Mouse (Mus musculus) left cerebral cortex, adult 9 months (tissue): ENCODE measurements around the gene Fryl.

ENCODE experiments used
- DNase-seq, 2 experiments: peaks; one replicate each; pipeline ENCODE4 v3.0.0; 2022; ENCODE audit warnings: low spot score in 2 of 2

The Fryl gene

DNA sequence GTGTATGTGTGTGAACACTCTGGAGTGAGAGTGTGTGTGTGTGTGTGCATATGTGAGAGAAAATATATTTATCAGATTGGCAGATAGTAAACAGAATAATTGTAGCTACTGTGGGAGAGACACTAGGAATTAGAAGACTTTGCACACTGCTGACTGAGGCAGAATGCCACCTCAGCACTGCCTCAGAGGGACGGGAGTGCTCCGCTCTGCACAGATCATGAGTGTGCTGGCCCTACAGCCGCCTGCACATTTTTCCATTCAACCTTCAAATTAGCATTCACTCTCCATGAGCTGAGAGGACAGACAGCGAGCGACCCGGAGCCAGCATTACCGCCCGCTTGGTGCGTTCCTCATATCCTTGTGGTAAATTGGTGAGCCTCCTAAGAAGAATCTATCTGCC, 96.0 kb downstream of the Fryl start:
- no peak for DNase-seq

DNA sequence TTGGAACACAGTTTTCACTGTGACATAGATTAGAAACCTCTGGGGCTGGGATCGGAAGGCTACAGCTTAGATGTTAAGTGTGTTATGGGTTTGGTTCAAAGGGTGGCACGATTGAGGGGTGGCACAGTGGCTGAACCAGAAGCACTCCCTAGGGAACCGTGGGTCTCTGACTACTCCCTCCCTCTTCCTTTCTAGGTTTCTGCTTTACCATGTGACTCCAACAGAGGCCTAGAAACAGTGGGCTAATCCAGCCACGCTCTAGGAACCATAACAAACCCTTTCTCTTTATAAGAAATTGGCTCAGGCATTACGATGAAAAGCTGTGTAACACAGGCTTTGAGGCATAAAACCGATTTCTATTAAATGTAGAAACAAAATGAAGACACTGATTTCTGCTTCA, 98.9 kb downstream of the Fryl start:
- no peak for DNase-seq

DNA sequence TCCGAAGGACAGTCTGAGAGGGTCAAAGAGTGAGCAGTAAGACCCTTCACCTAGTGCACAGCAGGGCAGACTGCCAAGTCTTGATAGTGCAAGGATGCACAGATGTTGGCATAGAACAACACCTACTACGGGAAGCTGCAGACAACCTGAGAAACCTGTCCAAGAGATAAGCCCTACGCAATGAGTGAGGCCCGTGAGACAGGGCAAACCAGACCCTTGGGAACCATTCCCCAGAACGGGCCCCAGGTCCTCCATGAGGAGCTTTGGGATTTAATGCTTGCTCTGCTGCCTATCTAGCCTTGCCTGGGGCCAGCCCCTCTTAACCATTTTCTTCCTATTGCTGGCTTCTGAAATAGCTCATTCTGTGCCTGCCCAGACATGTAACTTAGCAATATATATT, 99.4 kb downstream of the Fryl start:
- DNase-seq = no peak

DNA sequence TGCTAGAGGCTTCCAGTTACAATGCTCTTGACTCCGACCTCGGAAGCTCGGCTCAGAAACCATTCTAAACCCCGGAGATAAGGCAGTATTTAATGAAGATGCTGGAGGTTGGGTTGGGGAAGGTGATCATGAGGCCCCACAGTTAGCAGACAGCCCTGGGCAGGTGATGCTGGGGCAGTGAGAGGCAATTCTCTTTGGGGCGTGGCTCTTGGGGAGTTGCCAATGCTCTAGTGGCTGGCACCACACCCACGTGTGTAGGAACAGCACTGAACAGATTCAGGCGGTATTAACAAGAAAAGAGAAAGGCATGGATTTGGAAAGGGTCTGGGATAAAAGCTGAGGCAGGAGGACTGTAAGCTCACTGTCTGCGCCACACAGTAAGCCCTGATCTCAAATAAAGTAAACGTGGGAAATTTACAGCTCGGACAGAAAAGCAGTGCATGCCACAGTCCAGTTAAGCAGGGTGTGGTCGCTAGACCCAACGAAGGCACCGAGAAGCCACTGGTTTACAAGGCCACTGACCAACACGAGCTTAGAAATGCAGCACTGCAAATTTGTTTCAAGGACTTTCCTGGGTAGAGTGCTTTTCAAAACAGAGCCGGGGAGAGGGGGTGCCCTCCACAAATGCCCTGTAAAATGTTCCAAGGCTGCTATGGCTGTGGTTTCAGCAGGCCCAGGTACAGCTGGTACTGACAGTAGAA, 100.0 kb downstream of the Fryl start:
- DNase-seq = no peak

DNA sequence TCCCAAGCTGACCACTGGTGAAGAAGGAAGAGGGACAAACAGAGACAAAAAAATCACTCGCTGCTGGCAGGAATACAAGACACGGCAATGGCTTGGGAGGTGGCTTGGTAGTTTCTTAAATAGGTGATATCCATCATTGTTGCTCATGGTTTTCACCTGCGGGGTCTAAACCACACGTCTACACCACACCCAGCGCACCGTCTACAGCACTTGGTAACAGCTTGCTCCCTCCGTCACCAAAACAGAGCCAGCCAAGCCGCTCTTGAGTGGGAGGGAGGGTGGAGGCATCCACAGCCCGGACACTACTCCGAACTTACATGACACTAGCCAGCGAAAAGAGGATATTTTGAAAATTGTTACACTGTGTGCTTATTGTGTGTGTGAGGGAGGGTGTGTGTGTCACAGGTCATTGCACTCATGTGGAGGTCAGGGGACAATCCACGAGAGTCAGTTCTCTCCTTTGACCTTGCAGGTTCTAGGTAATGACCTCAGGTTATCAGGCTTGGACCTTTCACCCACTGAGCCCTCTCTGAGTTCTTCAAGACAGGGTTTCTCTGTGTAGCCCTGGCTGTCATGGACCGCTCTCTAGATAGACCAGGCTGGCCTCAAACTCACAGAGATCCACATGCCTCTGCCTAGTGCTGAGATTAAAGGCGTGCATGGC, 102.5 kb downstream of the Fryl start:
- no peak for DNase-seq

DNA sequence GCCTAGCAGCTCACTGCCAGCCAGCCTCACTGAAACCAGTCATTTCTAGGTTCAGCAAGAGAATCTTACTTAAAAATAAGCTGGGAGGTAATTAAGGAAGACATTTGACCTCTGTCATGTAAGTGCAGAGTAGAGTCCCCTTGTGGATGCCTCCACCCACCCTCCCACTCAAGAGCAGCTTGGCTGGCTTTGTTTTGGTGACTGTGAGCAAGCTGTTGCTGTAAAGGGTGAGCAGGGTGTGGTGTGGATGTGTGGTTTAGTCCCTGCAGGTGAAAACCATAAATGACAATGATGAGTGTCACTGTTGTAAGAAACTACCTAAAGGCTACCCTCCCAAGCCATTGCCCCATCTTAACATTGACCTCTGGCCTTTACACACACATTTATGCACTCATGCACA, 104.2 kb downstream of the Fryl start:
- DNase-seq = no peak

DNA sequence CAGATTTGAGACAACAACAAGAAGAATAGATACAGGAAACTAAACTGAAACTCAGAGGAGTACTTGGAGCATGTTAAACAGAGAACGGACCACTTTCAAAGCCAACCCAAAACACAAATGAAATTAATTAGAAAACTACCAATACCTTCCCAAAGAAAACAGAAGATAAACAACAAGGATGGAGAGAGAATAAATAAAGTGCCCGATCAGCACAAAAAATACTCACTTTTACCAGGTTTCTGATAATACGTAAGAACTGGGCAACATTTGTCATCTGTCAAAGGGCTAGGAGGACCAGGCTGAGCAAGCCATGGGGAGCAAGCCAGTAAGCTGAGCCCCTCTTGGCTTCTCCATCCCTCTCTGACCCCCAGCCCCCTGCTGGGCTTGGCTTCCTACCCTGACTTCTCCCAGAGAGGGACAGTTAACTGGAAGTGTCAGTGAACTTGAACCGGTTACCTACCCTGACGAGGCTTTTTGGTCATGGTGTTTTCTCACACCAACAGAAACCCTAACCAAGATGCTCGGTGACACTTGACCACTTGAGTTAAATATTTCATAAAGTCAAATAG, 105.5 kb downstream of the Fryl start:
- DNase-seq = no peak

DNA sequence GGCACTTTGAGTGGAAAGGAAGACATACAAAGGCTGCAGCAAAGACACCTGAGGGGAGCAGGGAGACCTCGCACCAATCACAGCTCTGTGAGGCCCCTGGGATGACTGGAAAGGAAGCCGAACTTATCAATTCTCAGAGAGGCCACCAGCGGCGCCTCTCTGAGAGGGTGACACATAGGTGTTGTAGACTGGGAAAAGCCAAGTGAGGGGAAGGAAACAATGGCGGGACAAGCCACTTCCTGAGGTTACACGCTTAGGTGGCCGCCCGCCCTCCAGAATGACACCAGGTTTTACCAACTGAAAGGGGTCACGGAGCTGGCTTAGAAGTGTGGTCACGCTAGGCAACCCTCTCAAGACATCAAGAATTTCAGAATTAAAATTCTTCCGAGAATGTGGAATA, 111.4 kb downstream of the Fryl start:
- DNase-seq = no peak

DNA sequence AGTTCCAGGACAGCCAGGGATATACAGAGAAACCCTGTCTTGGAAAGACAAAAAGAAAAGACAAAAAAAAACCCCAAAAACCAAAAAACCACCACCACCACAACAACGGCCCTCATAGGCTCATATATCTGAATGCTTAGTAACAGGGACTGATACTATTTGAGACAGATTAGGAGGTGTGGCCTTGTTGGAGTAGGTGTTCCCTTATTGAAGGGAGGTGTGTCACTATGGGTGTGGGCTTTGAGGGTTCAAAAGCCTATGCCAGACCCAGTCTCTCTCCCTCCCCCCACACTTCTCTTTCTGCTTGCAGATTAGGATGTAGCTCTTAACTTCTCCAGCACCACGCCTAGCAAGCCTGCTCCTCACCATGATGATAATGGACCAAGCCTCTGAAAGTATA, 114.7 kb downstream of the Fryl start:
- no peak for DNase-seq

DNA sequence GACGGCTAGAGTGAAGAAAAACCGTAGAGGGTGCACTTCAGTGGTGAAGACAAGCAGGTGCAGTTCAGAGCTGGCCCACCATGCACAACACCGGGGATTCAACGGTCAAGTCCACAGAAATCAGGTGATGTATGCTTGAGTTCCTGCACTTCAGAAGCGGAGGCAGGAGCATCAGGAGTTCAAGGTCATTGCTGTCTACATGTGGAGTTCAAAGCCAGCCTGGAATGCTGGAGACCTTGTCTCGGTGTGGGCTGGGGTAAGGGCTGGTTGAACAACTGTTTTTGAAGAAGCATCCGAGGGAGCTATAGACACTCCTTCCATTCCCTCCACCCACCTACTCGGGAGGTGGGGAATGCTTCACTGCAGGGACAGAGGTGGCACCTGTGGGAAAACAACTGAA, 115.3 kb downstream of the Fryl start:
- no peak for DNase-seq

DNA sequence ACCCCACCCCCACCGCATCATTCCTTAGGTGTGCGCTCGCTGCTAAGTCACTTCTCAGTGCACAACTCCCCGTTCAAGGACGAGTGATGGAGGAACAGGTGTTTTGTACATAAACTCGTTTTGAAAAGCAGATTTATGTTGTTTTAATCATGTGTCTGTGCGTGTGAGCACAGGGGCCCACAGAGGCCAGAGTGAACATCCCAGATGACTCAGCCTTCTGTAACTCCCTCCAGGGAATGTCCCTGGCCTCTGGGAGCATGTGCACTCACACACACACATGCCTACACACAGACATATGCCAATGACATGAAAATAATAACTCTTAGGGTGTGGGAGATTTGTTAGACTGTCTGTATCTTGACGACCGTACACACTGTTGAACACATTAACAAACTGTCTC, 118.9 kb downstream of the Fryl start:
- DNase-seq = no peak

DNA sequence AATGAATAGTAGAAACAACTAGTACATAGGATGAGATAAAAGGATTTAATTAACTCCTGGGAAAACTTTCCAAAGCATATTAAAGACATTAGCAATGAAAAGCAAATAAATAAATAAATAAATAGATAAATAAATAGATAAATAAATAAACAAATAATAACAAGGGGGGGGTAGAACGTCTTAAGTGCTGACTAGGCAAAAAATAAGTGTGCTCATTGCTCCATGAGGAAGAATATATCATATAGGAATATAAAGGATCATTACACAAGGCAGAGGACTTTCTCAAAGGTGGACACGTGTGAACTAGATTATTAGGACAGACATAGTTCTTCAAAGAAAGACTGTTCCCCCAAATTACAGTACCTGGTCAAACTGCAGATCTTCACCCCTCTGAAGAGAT, 120.5 kb downstream of the Fryl start:
- no peak for DNase-seq

DNA sequence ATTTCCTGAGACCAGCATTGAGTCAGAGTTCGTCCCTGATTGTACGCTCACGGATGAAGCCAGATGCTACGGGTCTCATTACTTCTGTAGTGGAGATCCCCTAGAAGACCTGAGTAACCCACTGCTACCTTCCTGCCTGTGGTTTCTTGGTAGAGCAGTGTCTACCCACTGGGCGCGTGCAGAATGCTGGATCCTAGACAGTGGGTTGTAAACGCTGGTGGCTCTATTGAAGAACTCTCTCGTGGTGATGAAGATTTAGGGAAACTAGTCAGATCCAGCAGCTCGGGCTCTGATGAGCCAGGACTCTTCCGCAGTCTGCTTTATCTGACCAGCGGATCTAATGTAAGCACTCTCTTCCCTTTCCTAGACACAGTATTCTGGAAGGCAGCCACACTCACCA, 121.3 kb downstream of the Fryl start:
- DNase-seq = no peak

DNA sequence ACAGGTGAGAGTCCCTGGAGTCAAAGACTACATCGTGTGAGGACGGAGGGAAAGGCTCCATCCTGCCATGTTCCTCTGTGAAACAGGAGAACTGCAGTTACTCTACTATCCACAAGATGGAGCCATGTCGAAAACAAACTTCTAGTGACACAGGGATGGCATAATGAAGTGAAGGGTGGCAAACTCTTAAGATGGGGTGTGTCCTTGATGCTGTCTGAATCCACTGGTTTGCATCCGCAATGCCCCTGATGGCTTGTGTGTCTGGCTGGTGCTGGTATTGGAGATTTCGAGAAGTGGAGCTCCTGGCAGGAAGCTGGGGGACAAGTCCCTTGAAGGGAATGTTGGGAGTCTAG, 122.6 kb downstream of the Fryl start:
- DNase-seq = peak in 1 of 2 experiments; percentile 59

DNA sequence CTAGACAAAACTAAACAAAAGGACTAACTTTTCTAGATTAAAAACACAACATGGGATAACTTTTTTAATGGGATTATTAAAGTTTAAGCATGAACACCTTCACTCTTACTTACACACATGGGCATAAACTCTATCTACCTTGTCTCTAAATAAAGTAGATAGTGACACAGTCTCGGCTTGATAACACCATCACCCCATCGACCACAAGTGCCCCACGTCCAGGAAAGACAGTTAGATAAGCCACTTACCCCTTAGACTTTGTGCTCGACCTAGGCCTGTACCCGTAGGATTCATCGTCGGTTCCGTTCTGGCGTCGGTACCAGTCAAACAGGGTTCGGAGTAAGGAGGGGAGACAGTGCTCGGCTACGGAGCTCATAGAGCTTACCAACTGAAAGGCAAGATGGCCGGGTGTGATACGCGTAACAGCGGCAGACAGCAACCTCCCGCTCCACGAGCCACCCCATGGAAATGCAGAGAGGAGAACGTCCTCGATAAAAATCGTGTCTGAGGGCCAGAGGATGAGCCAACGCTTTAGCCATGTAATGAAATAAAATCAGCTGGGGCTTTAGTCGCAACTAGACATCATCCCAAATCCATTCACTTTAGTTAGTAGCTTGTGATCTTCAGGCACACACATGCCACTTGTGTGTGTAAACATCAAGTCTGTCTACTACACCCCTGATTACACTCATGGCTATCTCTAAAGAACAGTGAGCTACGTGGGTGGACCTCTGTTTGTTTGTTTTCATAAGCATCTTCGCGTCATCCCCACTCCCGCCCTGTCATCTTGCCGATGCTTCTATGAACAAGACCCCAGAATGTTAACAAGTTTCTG, 123.2 kb downstream of the Fryl start:
- no peak for DNase-seq

DNA sequence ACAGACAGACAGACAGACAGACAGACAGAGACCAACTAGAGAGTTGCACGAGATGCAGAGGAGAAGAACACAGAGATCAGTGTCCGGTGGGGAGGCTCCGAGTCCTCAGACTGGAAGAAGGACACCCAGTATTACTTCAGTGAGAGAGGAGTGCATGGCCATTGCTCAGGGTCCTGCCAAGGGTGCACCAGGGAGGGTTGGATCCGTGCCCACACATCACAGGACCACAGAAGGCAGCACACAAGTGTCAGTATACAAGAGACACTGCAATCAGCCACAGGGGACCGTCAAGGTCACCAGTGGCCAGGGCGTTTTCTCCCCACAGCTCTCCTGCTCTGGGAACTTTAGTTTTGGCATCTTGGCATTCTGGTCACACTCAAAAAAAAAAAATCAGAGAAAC, 125.4 kb downstream of the Fryl start:
- DNase-seq = no peak

DNA sequence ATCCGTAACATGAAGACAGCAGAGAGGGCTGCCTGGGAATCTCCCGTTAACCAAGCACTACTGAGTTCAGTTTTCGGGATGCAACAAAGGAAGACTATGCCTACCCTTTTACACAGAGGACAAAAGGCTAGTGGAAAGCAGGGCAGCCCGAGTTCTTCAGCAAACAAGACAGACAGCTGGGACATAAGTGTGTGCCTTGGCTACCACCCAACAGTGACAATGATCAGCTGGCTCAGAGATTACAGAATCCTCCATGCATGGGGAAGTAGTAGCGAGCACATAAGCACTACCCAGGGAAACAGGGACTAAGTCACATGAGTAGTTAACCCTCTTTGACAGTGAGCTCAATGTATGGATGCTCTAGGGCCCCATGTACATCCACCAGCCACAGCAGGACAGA, 126.5 kb downstream of the Fryl start:
- peak; percentile 31 to 45 for DNase-seq

DNA sequence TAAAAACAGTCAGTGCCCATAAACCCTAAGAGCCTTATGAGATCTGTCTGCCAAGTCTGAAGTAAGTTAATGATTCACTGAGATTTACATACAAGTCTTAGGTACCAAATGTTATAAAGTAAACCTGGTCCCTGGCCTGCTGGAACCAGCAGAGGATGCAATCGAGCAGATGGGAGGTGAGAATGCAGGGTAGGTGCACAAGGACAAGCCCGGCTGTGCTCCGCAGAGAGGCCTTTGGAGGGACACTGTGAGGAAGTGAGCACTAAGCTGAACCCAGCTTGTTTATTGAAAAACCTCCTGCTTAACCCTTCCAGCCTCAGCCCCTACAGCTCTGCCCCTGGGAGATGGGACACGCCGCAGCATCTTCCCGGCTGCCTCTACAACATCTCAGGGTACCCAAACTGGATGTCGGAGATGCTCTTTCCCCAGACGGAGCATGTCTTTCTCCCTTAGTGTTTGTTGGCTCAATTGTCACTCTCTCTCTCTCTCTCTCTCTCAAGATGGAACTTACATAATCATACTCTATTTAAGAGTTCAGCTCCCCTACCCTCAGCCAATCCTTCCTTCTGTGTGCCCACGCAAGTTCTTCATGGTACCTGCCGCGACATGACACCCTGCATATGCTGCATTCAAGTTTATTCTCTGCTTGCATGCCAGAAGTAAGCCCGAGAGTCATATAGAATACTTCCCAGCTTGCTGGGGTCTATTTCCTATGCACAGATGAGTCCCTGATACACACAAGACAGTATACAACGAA, 136.3 kb downstream of the Fryl start:
- peak in 1 of 2 experiments; percentile 9 for DNase-seq

DNA sequence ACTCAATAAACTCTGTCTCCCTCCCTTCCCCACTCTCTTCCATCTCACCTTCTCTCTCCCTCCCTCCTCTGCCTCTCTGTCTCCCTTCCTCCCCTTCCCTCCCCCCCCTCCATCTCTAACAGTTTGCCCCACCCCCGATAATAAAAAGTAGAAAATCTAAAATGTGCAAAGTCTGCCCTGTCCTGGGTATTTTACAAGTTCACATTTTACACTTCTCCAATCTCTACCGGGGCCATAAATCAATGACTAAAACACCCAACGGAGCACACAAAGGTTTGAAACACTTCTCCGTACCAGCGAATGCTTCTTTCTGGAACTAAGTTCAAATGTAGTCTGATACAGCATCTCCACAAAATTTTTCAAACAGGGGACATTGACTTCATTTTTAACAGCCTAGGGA, 136.9 kb downstream of the Fryl start:
- DNase-seq = no peak

DNA sequence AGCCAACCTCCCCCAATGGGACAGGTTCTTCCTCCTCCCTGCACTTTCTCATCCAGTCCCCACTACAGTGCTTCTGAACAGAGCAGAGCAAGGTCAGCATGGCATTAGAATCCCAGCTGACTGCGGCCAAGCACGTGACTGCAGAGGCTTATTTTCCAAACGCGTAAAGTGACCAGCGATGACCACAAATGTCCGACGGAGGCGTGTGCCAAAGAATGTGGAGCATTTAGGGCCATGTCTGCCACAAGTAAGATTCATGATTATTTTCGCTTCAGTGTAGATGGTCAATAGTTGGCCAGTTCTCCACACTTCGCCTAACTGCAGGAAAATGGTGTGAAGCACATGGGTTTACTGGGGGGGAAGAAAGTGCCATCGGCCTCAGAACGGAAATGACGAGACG, 137.6 kb downstream of the Fryl start:
- no peak for DNase-seq

DNA sequence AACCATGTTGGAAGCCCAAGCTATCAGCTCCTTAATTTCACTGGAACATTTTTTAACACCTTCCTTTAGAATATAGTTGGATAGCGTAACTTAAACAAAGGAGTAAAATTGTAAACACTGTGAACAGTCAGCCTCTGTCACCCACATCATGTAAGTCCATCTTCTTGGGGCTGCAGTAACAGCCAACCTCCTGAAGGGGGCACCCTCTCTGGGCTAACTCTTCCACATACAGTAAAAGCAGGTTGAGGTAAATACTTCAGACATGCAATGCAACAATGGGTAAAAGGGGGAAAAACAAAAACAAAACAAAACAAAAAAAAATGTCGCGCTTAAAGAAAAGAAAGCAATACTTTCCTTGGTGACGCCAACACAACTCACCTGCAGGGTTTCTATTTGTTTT, 141.5 kb downstream of the Fryl start:
- no peak for DNase-seq

DNA sequence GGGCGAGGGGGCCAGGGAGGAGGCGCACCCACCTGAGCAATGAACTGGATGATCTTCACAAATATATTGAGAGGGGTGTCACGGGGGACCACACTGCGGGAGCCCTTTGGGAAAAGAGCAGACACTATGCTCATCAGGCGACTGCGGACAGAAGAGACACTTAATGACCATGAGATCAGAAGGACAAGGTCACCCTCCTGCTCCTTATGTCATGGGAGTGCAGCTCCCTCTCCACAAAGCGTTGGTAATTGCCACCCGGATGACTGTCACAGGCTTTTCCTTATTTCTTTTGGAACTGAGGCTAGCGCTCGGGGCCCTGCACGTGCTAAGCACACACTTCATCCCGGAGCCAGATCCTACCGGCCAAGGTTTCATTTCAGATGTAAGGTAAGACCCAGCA, 144.1 kb downstream of the Fryl start:
- DNase-seq = no peak
